Mouse (Mus musculus): Measurements from ENCODE around the gene Scgb1c1. TPM values are rescaled to one million over a fixed set of nuclear protein-coding genes. Genes with fewer than 3 reads are reported as not detected.

Scgb1c1 gene
- polyA plus RNA-seq, 1 experiment from 2014 or later, result not detected

Other genes starting within 250 kb of the Scgb1c1 start
- gene Olfr46, start 244.3 kb upstream of the Scgb1c1 start, polyA plus RNA-seq (2014; fragmentation: Nextera tagmentation; extraction: Ambion mirVana), result 0.03 TPM in 1 of 2 replicates, not detected in the other
- gene Olfr61, start 216.6 kb upstream of the Scgb1c1 start, polyA plus RNA-seq (2014; fragmentation: Nextera tagmentation; extraction: Ambion mirVana), result not detected in 2 replicates
- not detected in 2 replicates for gene Olfr53, start 199.1 kb upstream of the Scgb1c1 start, polyA plus RNA-seq (2014; fragmentation: Nextera tagmentation; extraction: Ambion mirVana)
- gene Olfr539, start 185.6 kb upstream of the Scgb1c1 start, polyA plus RNA-seq (2014; fragmentation: Nextera tagmentation; extraction: Ambion mirVana), result not detected in 2 replicates
- gene Olfr45, start 163.6 kb upstream of the Scgb1c1 start, polyA plus RNA-seq (2014; fragmentation: Nextera tagmentation; extraction: Ambion mirVana), result not detected in 2 replicates
- gene Olfr541, start 148.3 kb upstream of the Scgb1c1 start, polyA plus RNA-seq (2014; fragmentation: Nextera tagmentation; extraction: Ambion mirVana), result not detected in 2 replicates
- not detected in 2 replicates for gene Cyp2e1, start 81.8 kb upstream of the Scgb1c1 start, polyA plus RNA-seq (2014; fragmentation: Nextera tagmentation; extraction: Ambion mirVana)
- not detected in 2 replicates for gene Syce1, start 57.7 kb upstream of the Scgb1c1 start, polyA plus RNA-seq (2014; fragmentation: Nextera tagmentation; extraction: Ambion mirVana)
- 4.6 and 5.2 TPM in 2 replicates for gene Zfp941, start 23.4 kb upstream of the Scgb1c1 start, polyA plus RNA-seq (2014; fragmentation: Nextera tagmentation; extraction: Ambion mirVana)
- gene Urah, start 10.5 kb upstream of the Scgb1c1 start, polyA plus RNA-seq (2014; fragmentation: Nextera tagmentation; extraction: Ambion mirVana), result 0.48 TPM in 1 of 2 replicates, not detected in the other
- not detected in 2 replicates for gene Odf3, start 2.3 kb downstream of the Scgb1c1 start, polyA plus RNA-seq (2014; fragmentation: Nextera tagmentation; extraction: Ambion mirVana)
- not detected in 2 replicates for gene Gm45785, start 10.8 kb downstream of the Scgb1c1 start, polyA plus RNA-seq (2014; fragmentation: Nextera tagmentation; extraction: Ambion mirVana)
- 57.2 and 63.0 TPM in 2 replicates for gene Ric8a, start 11.4 kb downstream of the Scgb1c1 start, polyA plus RNA-seq (2014; fragmentation: Nextera tagmentation; extraction: Ambion mirVana)
- 27.2 and 29.1 TPM in 2 replicates for gene Bet1l, start 12.0 kb downstream of the Scgb1c1 start, polyA plus RNA-seq (2014; fragmentation: Nextera tagmentation; extraction: Ambion mirVana)
- 242 and 244 TPM in 2 replicates for gene Psmd13, start 36.4 kb downstream of the Scgb1c1 start, polyA plus RNA-seq (2014; fragmentation: Nextera tagmentation; extraction: Ambion mirVana)
- gene Sirt3, start 36.8 kb downstream of the Scgb1c1 start, polyA plus RNA-seq (2014; fragmentation: Nextera tagmentation; extraction: Ambion mirVana), result 24.3 and 25.2 TPM in 2 replicates
- gene Cox8b, start 54.9 kb downstream of the Scgb1c1 start, polyA plus RNA-seq (2014; fragmentation: Nextera tagmentation; extraction: Ambion mirVana), result not detected in 2 replicates
- gene Nlrp6, start 75.4 kb downstream of the Scgb1c1 start, polyA plus RNA-seq (2014; fragmentation: Nextera tagmentation; extraction: Ambion mirVana), result 0.11 and 0.37 TPM in 2 replicates
- gene Pgghg, start 95.8 kb downstream of the Scgb1c1 start, polyA plus RNA-seq (2014; fragmentation: Nextera tagmentation; extraction: Ambion mirVana), result 15.8 and 16.1 TPM in 2 replicates
- gene Ifitm5, start 104.7 kb downstream of the Scgb1c1 start, polyA plus RNA-seq (2014; fragmentation: Nextera tagmentation; extraction: Ambion mirVana), result 0.49 TPM in 1 of 2 replicates, not detected in the other
- not detected in 2 replicates for gene Gm45717, start 110.4 kb downstream of the Scgb1c1 start, polyA plus RNA-seq (2014; fragmentation: Nextera tagmentation; extraction: Ambion mirVana)
- gene Ifitm2, start 110.4 kb downstream of the Scgb1c1 start, polyA plus RNA-seq (2014; fragmentation: Nextera tagmentation; extraction: Ambion mirVana), result 225 and 231 TPM in 2 replicates
- gene Ifitm1, start 121.7 kb downstream of the Scgb1c1 start, polyA plus RNA-seq (2014; fragmentation: Nextera tagmentation; extraction: Ambion mirVana), result 5.6 and 8.1 TPM in 2 replicates
- 9.4 and 9.7 TPM in 2 replicates for gene Ifitm3, start 165.2 kb downstream of the Scgb1c1 start, polyA plus RNA-seq (2014; fragmentation: Nextera tagmentation; extraction: Ambion mirVana)
- gene Ifitm6, start 172.4 kb downstream of the Scgb1c1 start, polyA plus RNA-seq (2014; fragmentation: Nextera tagmentation; extraction: Ambion mirVana), result not detected in 2 replicates
- gene Gm17387, start 183.6 kb downstream of the Scgb1c1 start, polyA plus RNA-seq (2014; fragmentation: Nextera tagmentation; extraction: Ambion mirVana), result not detected in 2 replicates
- gene B4galnt4, start 215.6 kb downstream of the Scgb1c1 start, polyA plus RNA-seq (2014; fragmentation: Nextera tagmentation; extraction: Ambion mirVana), result 22.3 and 23.5 TPM in 2 replicates
- gene Pkp3, start 232.7 kb downstream of the Scgb1c1 start, polyA plus RNA-seq (2014; fragmentation: Nextera tagmentation; extraction: Ambion mirVana), result 1.1 and 1.9 TPM in 2 replicates